Mouse (Mus musculus): ENCODE measurements around the gene Imp4.

Imp4 gene

DNA sequence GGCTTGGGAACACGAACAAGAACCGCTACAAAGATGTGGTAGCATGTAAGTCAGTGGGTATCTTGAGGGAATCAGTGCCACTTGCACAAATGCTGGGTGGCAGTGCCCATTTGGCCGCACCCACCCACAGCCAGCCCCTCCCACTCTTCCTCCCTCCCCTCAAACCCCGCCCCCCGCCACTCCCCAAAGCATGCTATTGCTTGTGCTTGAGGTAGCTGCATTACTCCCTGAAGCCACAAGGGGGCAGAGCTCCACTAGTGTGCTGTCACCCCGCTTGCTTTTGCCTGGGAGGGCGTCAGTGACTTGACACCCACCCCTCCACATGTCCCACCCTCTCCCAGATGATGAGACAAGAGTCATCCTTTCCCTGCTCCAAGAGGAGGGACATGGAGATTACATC, 23.1 kb downstream of the Imp4 start:
- peak; percentile 69 to 73 for DNase-seq

DNA sequence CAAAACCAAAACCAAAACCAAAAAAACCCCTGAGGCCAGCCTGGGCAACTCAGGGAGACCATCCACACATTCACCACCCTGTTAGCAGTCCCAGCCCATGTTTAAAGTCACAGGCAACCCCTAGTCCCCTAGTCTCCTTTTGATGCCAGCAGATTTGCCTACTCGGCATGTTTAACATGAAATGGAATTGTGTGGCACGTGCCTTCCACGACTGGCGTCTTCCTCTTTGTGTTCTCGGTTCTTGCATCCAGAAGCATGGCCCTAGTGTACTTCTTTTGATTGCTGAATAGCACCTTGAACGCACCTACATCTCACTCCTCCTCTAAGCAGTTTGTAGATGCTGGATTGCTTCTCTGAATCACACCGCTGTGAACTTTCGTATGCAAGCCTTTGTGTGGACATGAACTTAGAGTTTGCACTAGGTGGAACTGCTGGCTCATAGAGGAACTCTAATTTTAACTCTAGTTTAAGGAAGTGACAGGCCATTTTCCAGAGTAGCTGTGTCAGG, 24.7 kb downstream of the Imp4 start:
- no peak for DNase-seq

DNA sequence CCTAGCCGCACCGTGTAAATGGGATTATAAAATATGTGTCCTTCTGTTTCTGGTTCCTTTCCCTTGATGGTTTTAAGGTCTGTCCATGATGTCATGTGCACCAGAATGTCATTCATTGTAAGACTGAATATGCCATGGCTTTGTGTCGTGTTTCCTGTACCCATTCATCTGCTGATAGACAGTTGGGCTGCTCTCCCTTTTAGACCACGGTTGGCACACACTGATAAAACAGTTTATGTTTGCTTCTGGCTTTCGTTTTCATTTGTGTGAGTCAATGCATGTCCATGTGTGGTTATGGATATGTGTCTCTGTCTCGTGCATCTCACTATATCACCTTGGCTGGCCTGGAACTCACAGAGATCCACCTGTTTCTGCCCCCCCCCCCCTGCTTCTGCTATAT, 25.8 kb downstream of the Imp4 start:
- DNase-seq, result no peak

DNA sequence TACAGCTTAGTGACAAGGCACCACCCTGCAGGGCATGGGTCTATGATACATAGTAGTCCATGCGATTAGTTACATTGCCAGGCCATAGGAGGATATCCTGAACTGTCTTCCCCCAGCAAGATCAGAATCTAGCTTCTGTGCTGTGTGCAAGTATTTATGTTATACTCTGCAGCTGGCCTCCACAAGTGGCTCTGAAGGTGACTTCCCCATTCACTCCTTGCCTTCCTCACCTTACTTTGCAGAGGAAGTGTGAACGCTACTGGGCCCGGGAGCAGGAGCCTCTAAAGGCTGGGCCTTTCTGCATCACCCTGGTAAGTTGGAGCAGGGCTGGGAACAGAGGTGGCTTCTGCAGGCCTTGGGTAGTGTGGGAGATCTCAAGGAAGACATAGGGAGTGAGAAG, 28.4 kb downstream of the Imp4 start:
- DNase-seq, result no peak

DNA sequence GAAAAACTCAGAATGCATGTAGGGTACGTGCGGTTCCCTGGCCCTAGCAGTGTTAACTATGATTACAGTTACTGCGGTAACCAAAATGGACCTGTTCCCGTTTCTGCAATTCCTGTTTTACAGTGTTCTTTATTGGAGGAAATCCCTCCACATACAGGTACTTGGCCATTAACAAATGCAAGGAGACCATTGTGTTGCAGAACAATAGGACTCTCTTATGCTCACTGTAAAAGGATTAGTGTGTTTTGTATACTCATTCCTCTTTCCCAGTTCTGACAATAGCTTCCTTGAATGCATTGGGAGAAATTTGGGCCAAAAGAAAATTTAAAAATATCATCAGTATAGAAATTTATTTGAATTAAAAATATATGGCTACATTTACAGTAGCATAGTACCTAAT, 28.8 kb downstream of the Imp4 start:
- DNase-seq, result no peak

DNA sequence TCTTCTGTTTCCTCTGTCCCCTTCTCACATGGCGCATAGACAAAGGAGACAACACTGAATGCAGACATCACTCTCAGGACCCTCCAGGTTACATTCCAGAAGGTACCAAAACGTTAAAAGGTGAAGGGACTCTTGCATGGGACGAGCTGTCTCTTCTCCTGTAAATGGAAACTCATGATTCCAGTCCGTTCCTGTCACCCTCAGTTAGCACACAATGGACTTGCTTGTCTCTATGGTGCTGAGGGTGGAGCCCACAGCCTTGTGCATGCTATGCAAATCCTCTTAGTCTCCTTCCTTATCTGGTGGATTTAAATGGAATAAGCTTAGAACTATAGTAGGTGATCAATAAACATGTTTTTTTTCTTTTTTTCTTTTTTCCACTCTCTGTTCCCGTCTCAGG, 30.1 kb downstream of the Imp4 start:
- no peak for DNase-seq

DNA sequence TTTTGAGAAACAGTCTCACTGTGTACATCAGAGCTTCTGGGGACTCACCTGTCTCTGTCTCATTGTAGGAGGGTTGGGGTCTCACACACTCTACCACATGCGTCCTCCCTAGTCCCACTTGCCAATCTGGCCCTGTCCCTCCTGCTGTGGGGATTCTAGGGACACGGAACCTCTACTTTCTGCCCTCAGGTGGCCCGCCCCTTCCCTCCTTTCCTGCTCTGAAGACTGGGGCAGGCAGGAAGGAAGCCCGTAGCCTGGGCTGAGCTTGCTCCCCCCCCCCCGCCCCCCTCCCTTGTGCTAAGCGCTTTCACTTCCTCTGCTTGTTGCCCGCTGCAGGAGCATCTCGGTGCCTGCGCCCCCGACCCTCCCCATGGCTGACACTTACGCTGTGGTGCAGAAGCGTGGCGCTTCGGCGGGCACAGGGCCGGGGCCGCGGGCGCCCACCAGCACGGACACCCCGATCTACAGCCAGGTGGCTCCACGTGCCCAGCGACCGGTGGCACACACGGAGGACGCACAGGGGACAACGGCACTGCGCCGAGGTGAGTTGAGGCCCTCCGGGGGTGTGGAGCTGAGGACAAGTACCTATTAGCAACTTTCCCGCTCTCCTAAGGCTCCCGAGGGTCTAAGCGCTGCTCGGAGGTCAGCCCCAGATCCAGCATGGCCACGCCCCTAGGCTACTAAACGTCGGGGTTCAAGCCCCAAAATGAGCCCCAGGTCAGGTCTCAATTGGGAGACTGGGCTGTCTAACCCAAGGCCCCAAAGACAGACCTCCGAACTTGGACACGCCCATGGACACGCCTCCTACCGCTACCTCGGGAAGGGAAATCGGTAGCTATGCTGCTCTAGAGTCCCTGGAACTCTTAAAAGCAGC, 33.0 kb downstream of the Imp4 start:
- peak; percentile 53 to 70 for DNase-seq

DNA sequence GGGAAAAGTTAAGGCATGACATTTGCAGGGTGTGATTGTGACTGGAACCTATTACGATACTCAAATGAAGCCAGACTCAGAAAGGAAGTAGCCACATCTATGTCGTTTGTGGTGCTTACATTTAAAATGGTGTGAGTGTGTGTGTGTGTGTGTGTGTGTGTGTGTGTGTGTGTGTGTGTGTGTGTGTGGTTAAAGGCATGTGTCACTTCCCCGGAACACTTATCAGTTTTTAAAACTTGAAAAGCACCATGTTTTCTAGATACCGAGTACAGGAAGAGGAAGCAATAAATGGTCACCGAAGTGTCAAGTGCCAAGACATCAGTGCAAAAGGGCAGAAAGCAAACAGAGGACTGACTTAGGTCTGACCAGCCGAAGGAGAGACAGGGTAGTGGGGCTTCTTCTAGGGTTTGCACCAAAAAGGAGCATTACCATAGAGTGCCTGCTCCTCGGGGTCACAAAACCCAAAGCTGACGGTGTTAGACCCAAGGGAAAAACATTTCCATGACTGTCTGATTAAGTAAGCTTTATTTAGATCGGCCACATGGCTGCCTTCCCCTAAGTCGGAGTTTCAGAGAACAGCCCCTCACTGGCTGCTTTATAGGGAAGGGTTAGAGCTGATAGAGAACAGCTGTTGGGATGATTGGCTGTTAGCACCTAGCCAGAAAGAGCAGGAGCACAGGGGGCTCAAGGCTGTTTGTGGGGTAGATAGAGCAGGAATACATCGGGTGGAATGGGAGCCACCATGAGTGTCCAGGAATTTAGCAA, 39.4 kb downstream of the Imp4 start:
- DNase-seq, result no peak

DNA sequence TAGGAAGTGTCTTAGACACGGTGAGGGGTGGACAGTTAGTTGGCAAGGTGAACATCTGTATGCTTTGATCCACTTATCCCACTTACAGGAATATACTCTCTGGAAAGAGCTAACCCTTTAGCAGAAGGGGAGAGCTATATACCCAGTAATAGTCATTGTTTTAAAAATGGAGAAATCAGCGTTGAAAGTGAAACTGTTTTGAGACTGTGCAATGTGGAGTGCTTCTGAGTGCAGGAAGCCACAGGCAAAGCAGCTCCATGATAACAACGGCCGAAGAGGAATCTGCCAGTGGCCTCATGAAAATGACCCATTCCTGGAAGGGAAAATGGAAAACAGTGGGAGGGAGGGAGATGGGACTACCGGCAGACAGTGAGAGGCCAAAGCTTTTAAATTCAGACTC, 41.1 kb downstream of the Imp4 start:
- no peak for DNase-seq

DNA sequence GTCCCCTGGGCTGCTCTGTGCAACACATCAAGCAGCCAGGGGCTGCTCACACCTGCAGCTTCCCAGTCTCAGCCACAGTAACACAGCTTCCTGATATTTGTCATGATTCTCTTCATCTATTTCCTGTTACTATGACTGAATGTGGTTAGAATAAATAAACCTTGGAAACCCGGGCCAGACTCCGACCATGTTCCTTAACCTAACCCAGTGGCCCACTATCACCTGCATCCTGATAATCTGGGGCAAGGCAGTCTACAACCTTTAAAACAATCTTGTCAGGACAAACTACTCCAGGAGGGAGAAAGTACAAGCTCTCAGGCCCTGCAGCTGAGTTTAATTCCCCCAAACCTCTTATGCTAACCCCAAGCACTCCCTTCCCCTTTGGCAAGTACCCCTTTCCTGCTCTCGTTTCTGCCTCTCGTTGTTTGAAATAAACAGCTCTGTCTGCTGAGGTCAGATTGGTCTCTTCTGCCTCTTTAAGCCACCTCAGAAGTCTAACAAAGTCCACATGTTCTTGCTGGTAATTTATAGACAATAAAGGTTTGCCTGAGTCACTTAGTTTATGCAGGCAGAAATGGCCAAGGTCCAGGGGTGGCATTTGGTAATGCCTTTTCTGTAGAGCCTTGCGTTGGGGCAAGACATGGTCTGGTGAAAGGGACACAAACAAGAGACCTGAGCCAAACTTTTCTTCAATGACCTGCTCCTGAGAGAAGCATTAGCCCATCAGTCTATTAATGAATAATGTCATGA, 42.4 kb downstream of the Imp4 start:
- no peak for DNase-seq

DNA sequence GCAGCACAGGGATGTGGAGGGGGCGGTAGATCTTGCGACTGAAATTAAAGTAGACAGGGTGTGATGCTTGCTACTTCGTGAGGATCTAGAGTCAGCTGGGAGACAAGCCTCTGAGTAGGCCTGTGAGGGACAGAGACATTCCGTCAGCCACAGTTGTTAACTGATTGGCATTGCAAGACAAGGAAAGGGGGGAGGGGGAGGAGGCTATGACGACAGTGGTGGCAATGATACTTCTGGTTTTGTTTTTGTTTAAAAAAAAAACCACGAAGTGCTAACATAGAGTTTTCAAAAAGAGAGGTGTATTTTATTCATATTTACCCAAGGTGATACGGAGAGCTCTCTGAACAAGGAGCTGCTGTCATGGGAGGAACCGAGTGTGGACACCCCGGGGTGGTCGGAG, 44.8 kb downstream of the Imp4 start:
- DNase-seq, result no peak

DNA sequence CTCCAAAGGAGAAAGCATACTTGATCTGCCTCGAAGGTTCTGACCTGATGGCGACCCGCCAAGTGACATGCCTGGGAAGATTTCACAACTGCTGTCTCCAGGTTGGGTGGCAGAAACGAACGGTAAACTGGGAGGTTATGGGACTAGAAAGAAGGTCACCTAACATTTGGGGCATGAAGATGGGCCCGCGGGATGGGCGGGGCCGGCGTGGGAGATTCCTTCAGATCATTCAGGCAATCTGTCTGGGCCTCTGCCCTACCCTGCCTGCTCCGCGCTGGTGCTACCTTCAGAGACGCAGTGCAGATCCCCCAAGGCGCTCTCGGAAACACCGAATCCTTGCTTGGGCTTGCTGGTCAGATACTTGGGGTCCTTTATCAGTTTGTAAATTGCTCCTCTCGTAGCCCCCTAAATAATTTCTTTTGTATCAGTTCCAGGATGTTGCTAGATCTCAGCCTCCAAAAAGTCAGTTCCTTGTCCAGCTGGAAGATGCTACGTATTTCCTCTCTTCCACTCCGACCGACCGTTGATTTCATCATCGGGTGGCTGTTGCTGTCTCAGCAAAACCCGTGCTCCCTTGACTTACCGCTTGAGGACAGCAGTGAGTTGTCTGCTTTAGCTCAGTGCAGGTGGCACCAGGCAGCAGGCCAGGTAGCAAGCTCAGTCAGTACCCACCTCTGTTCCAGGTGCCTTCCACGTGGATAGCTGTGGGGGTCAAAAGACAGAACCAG, 46.0 kb downstream of the Imp4 start:
- DNase-seq, result peak; percentile 63 to 66

DNA sequence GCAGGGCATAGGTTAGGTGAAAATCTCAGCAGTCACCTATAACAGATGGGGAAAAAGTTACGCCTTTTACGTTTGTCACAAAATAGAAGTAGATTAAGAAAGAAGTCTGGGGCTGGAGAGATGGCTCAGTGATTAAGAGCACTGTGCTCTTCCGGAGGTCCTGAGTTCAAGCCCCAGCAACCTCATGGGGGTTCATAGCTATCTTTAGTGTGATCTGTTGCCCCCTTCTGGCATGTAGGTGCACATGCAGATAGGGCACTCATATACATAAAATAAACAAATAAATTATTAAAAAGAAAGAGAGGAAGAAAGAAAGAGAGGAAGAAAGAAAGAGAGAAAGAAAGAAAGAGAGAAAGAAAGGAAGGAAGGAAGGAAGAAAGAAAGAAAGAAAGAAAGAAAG, 47.7 kb downstream of the Imp4 start:
- no peak for DNase-seq

DNA sequence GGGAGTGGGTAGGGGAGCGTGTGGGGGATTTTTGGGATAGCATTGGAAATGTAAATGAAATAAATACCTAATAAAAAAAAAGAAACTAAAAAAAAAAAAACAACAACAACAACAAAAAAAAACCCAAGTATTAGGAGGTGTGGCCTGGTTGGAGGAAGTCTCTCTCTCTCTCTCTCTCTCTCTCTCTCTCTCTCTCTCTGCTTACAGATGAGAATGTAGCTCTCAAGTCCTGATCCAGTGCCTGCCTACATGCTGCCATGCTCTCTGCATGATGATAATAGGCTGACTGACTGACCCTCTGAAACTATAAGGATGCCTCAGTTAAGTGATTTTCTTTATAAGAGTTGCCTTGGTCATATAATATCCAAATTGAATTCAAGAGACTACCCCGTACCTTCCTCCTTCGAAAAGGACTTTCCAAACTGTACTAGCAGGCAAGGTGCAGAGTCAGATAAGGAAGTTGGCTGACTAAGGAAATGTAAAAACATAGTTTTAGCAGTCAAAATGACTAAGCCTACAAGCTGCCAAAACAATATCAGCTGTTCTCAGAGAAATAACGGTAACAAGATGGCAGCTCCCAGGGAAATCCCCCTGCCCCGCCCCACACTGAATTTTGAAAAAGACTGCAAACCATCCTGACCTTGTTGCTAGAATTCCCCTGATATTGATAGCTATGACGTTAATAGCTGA, 50.3 kb downstream of the Imp4 start:
- no peak for DNase-seq

DNA sequence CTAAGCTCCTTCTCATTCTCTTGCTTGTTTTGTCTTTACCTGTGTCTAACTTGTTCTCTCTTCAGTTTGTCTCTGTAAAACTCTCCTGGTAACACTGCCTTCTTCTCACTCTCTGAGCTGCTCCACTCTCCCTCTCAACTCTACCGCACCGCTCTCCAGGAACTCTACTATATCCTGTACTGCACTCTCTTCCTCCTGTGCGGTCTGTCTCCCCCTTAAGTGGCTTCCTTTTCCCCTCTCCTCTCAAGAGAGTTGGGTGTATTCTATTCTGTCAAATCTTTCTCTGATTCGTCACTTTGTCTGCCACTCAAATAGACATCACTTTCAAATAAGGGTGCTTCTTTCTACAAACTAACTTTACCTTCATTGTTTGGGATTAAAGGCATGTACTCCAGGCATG, 51.8 kb downstream of the Imp4 start:
- no peak for DNase-seq
